Mouse (Mus musculus) lung, postnatal 0 days (tissue): ENCODE data around the gene Mindy4b-ps.
"Not testable (repeated sequence)": the region's sequence is repeated elsewhere in the genome, so short reads cannot be mapped to it uniquely, and the experiment has no call there.

Source experiments
- CTCF ChIP-seq: IDR thresholded peaks from 2 replicates; pipeline ENCODE4 v1.5.1; 2016; ENCODE audit warnings: antibody characterized with exemption, mild to moderate bottlenecking
- EP300 ChIP-seq: IDR thresholded peaks from 2 replicates; pipeline ENCODE4 v1.6.1; 2016; ENCODE audit warnings: antibody characterized with exemption, mild to moderate bottlenecking, control low read depth

GRCm38 (mm10) chr3:58871882-58872281, 49.8 kb upstream of the Mindy4b-ps start:
- TF ChIP-seq CTCF, EP300: not testable (repeated sequence)
